Mouse (Mus musculus): ENCODE data around the gene Spop. TPM values are rescaled to one million over a fixed set of nuclear protein-coding genes. Genes with fewer than 3 reads are reported as not detected.
A peak's percentile ranks its signal among the peaks of the same experiment; 100 is the strongest.

Spop gene
- total and polyA plus RNA-seq, 3 experiments = 69.3 to 170 (median 155) TPM

DNA sequence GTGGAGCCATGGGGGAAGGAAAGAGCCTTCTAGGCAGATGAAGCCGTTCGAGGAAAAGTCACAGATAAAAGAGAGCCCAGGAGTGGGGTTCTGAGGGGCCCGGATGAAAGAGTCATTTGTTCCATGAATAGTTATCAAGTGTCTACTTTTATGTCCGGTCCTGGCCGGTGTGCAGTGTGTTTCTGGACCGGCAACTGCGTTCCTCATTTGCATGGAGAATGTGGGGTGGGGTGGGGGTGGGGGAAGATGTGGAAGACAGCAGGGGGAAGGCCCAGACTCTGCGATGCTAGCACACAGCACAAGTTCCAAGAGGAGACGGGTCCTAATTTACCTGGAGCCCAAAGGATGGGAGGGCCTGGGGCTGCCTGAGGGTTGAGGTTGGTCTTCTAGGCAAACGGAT is 105.4 kb downstream of the Spop start:
- Histone ChIP-seq H3K4me1 (ENCODE audit: control insufficient read depth, insufficient read depth, low read length) (peaks cover 6% of the 10 kb centered on the region; the same call in 1 of the 2 replicates), H3K4me3 (no peak overlapping the region), H3K36me3 (ENCODE audit: control insufficient read depth, insufficient read depth, low read length) (no peaks in the 10 kb centered on the region), H3K27ac (no peak overlapping the region), H3K27me3 (ENCODE audit: control insufficient read depth, insufficient read depth, low read length) (peaks cover 1% of the 10 kb centered on the region; the same call in 1 of the 2 replicates), H3K79me2 (replicated peaks; ENCODE audit: control insufficient read depth, insufficient read depth, low read length) (no peaks in the 10 kb centered on the region), H3K9ac (ENCODE audit: low read depth, low read length) (no peak overlapping the region)
- intact Hi-C loops (cut with DNase I) = no loop called here
- WGBS = 61% methylated on average over 10 of the region's 10 CpGs
- no peak for TF ChIP-seq POLR2A (IDR thresholded peaks at IDR 0.05; ENCODE audit: insufficient read depth, low read depth, low read length)
- TF ChIP-seq EP300 (IDR thresholded peaks at IDR 0.05; ENCODE audit: insufficient read depth, low read depth, low read length) = no peak
- no peak for DNase-seq

- TF ChIP-seq POLR2A (IDR thresholded peaks at IDR 0.05; ENCODE audit: insufficient read depth, low read depth, low read length) = no peak
- TF ChIP-seq EP300 (IDR thresholded peaks at IDR 0.05; ENCODE audit: insufficient read depth, low read depth, low read length) = no peak
- no peak for TF ChIP-seq CTCF (IDR thresholded peaks at IDR 0.05)
- H3K36me3 ChIP-seq (ENCODE audit: control insufficient read depth, insufficient read depth, low read length) = no peaks in the 10 kb centered on the region
- no peaks in the 10 kb centered on the region for H3K79me2 ChIP-seq (replicated peaks; ENCODE audit: control insufficient read depth, insufficient read depth, low read length)
- no peaks in the 10 kb centered on the region for H3K27me3 ChIP-seq (ENCODE audit: control insufficient read depth, insufficient read depth, low read length)
- intact Hi-C loops (cut with DNase I) = loop anchor here (1.0 to 10.0 kb wide), 3 partner anchors 121 to 475 kb away; partner anchors contain the start of gene Pdk2
- peaks cover 5% of the 10 kb centered on the region; the same call in 1 of the 2 replicates for H3K4me1 ChIP-seq (ENCODE audit: control insufficient read depth, insufficient read depth, low read length)
- DNase-seq = no peak
- no peak overlapping the region for H3K4me3 ChIP-seq
- no peak overlapping the region for H3K27ac ChIP-seq
- WGBS = 77% methylated on average over 3 of the region's 3 CpGs
- no peak overlapping the region for H3K9ac ChIP-seq (ENCODE audit: low read depth, low read length)
Measured at GRCm38 (mm10) chr11:95519996-95520395, 106.1 kb downstream of the Spop start.

GRCm38 (mm10) chr11:95520456-95521072 is 106.7 kb downstream of the Spop start:
- TF ChIP-seq CTCF (IDR thresholded peaks at IDR 0.05) = peak; percentile 97; the same call in 1 of the 2 replicates
- peak; percentile 78; the same call in 1 of the 2 replicates for TF ChIP-seq EP300 (IDR thresholded peaks at IDR 0.05; ENCODE audit: insufficient read depth, low read depth, low read length)
- TF ChIP-seq POLR2A (IDR thresholded peaks at IDR 0.05; ENCODE audit: insufficient read depth, low read depth, low read length) = no peak
- no peak overlapping the region for H3K9ac ChIP-seq (ENCODE audit: low read depth, low read length)
- peak; percentile 86 to 90 for DNase-seq
- no peaks in the 10 kb centered on the region for H3K27me3 ChIP-seq (ENCODE audit: control insufficient read depth, insufficient read depth, low read length)
- H3K36me3 ChIP-seq (ENCODE audit: control insufficient read depth, insufficient read depth, low read length) = no peaks in the 10 kb centered on the region
- no peak overlapping the region for H3K27ac ChIP-seq
- 4% methylated on average over 27 of the region's 27 CpGs for WGBS
- H3K4me1 ChIP-seq (ENCODE audit: control insufficient read depth, insufficient read depth, low read length) = peaks cover 5% of the 10 kb centered on the region; the same call in 1 of the 2 replicates
- intact Hi-C loops (cut with DNase I) = loop anchor here (1.0 to 10.0 kb wide), 6 partner anchors 122 to 476 kb away; partner anchors contain the start of genes Pdk2 and Slc35b1
- H3K4me3 ChIP-seq = peak overlapping the region; percentile 37
- H3K79me2 ChIP-seq (replicated peaks; ENCODE audit: control insufficient read depth, insufficient read depth, low read length) = no peaks in the 10 kb centered on the region

GRCm38 (mm10) chr11:95521563-95521962 is 107.7 kb downstream of the Spop start:
- Histone ChIP-seq H3K27me3 (ENCODE audit: control insufficient read depth, insufficient read depth, low read length) (no peaks in the 10 kb centered on the region), H3K9ac (ENCODE audit: low read depth, low read length) (no peak overlapping the region), H3K27ac (no peak overlapping the region), H3K36me3 (ENCODE audit: control insufficient read depth, insufficient read depth, low read length) (no peaks in the 10 kb centered on the region), H3K4me1 (ENCODE audit: control insufficient read depth, insufficient read depth, low read length) (peaks cover 5% of the 10 kb centered on the region; the same call in 1 of the 2 replicates), H3K79me2 (replicated peaks; ENCODE audit: control insufficient read depth, insufficient read depth, low read length) (no peaks in the 10 kb centered on the region), H3K4me3 (0 out of 2 replicates have a peak overlapping the region, but pooled peaks have one; percentile 7)
- intact Hi-C loops (cut with DNase I) = loop anchor here (1.0 to 10.0 kb wide), 5 partner anchors 123 to 477 kb away; partner anchors contain the start of genes Pdk2 and Slc35b1
- WGBS = 2% methylated on average over 13 of the region's 13 CpGs
- peak; percentile 75 to 84 for DNase-seq
- TF ChIP-seq EP300 (IDR thresholded peaks at IDR 0.05; ENCODE audit: insufficient read depth, low read depth, low read length) = peak; percentile 92
- TF ChIP-seq CTCF (IDR thresholded peaks at IDR 0.05) = peak; percentile 91
- TF ChIP-seq POLR2A (IDR thresholded peaks at IDR 0.05; ENCODE audit: insufficient read depth, low read depth, low read length) = no peak

- Histone ChIP-seq H3K27ac (no peak overlapping the region), H3K4me1 (ENCODE audit: control insufficient read depth, insufficient read depth, low read length) (no peaks in the 10 kb centered on the region), H3K9ac (ENCODE audit: low read depth, low read length) (no peak overlapping the region), H3K4me3 (no peak overlapping the region), H3K79me2 (replicated peaks; ENCODE audit: control insufficient read depth, insufficient read depth, low read length) (no peaks in the 10 kb centered on the region), H3K27me3 (ENCODE audit: control insufficient read depth, insufficient read depth, low read length) (no peaks in the 10 kb centered on the region), H3K36me3 (ENCODE audit: control insufficient read depth, insufficient read depth, low read length) (no peaks in the 10 kb centered on the region)
- intact Hi-C loops (cut with DNase I) = loop anchor here (10.0 kb wide), 1 partner anchor 483 kb away; the partner anchor contains the start of gene Pdk2
- DNase-seq = no peak
- 76% methylated on average over 8 of the region's 8 CpGs for WGBS
- TF ChIP-seq POLR2A (IDR thresholded peaks at IDR 0.05; ENCODE audit: insufficient read depth, low read depth, low read length) = no peak
- no peak for TF ChIP-seq EP300 (IDR thresholded peaks at IDR 0.05; ENCODE audit: insufficient read depth, low read depth, low read length)
- TF ChIP-seq CTCF (IDR thresholded peaks at IDR 0.05) = no peak
Measured at GRCm38 (mm10) chr11:95527307-95527706, 113.4 kb downstream of the Spop start.

GRCm38 (mm10) chr11:95528231-95528630 is 114.4 kb downstream of the Spop start:
- Histone ChIP-seq H3K9ac (ENCODE audit: low read depth, low read length) (no peak overlapping the region), H3K36me3 (ENCODE audit: control insufficient read depth, insufficient read depth, low read length) (no peaks in the 10 kb centered on the region), H3K27ac (no peak overlapping the region), H3K79me2 (replicated peaks; ENCODE audit: control insufficient read depth, insufficient read depth, low read length) (no peaks in the 10 kb centered on the region), H3K27me3 (ENCODE audit: control insufficient read depth, insufficient read depth, low read length) (no peaks in the 10 kb centered on the region), H3K4me1 (ENCODE audit: control insufficient read depth, insufficient read depth, low read length) (no peaks in the 10 kb centered on the region), H3K4me3 (no peak overlapping the region)
- TF ChIP-seq POLR2A (IDR thresholded peaks at IDR 0.05; ENCODE audit: insufficient read depth, low read depth, low read length) (no peak), CTCF (IDR thresholded peaks at IDR 0.05) (no peak), EP300 (IDR thresholded peaks at IDR 0.05; ENCODE audit: insufficient read depth, low read depth, low read length) (no peak)
- intact Hi-C loops (cut with DNase I) = loop anchor here (10.0 kb wide), 1 partner anchor 483 kb away; the partner anchor contains the start of gene Pdk2
- no peak for DNase-seq
- 79% methylated on average over 3 of the region's 3 CpGs for WGBS

Measured in heart, adult 2 months (tissue).